Mouse (Mus musculus) ovary, postnatal 10 days (tissue): ENCODE measurements around the gene Krtap29-1.

Source experiments
- DNase-seq: peaks from one replicate; pipeline ENCODE4 v3.0.0; 2022; ENCODE audit warnings: low spot score

Krtap29-1 gene

GRCm38 (mm10) chr11:99978953-99979352 is at the start of gene Krtap29-1:
TSS of gene Krtap29-1 (minus strand) at chr11:99979053.
- no peak for DNase-seq

GRCm38 (mm10) chr11:100021438-100021837 is 42.6 kb upstream of the Krtap29-1 start:
- DNase-seq: no peak

GRCm38 (mm10) chr11:100019466-100019865 is 40.6 kb upstream of the Krtap29-1 start:
- no peak for DNase-seq

DNA sequence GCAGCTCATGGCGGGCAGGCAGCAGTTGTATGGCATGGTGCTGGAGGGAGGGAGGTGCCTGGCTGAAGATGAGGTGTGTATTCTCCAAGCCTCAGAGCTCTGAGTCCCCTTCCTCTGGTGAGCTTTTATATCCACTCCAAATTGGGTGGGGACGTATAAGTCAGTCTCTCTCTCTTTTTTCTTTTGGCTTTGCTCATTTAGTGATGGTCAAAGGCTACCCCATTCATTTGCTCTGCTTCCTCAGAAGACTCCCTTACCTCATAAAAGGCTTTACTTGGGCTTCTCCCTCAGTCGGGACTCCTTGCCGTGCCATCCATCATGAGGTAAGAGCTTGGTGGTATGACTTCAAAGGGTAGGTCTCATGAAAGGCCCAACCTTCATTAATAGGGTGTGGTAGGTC is 37.3 kb upstream of the Krtap29-1 start, which contains the start of gene Krt33a:
Gene Krt33a, minus strand, starts transcription at position 101 of the 400 bp plus-strand sequence.
- no peak for DNase-seq

DNA sequence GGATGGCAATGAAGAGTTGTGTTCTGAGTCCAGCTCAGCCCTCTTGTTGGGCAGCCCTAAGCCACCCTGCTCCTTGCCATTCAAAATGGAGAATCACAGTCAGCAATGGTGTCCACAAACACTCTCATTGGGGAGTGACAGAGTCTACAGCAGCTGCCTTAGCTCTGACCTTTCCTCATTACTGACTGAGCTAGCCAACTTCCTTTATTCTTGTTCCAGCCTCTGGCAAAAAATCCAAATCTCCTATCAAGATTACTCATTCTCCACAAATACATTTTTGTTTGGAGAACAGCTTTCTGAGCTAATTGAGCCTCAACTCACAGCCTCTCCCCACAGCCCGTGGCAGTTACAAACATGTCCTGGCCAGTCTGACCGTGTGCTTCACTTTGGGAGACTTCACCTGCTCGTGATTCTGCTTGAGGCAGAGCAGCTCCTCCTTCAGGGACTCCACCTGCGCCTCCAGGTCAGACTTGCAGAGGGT is 34.9 kb upstream of the Krtap29-1 start:
- DNase-seq: no peak

DNA sequence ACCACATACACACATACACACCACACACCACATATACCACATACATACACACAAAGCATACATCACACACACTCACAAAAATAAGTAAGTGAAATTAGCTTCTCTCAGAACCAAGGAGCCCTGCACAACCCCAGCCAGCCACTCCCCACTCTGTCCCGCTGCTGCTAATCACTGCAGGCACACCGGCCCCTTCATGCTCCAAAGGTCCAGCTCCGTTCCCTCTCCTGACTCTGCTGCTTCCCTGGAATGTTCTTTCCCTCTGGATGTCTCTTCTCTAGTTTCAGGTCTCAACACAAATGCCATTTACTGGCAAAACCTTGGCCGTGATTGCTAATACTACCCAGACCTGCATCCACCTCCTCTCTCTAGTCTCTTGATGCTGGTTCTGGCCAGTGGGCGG is 31.8 kb upstream of the Krtap29-1 start:
- DNase-seq: no peak

GRCm38 (mm10) chr11:100008336-100008735 is 29.5 kb upstream of the Krtap29-1 start:
- DNase-seq: no peak

DNA sequence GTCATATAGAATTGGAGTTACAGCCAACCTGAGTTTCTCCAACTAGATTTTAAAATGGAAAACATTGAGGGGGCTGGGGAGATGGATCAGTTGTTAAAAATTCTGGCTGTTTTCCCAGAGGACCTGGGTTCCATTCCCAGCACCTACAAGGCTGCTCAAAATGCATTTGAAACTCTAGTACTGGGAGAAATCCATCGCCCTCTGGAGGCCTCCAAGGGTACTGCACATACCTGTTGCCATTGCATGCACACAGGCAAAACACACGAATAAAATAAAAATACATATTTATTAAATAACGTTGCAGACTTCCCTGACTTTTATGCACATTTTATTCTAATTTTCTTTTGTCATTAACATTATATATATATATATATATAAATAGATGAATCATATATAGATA is 27.8 kb upstream of the Krtap29-1 start:
- no peak for DNase-seq

- no peak for DNase-seq
These were observed 27.1 kb upstream of the Krtap29-1 start for GRCm38 (mm10) chr11:100005905-100006304.

- no peak for DNase-seq
These were observed 26.0 kb upstream of the Krtap29-1 start for GRCm38 (mm10) chr11:100004846-100005245.

- DNase-seq: no peak
These were observed 20.2 kb upstream of the Krtap29-1 start for GRCm38 (mm10) chr11:99999091-99999490.

DNA sequence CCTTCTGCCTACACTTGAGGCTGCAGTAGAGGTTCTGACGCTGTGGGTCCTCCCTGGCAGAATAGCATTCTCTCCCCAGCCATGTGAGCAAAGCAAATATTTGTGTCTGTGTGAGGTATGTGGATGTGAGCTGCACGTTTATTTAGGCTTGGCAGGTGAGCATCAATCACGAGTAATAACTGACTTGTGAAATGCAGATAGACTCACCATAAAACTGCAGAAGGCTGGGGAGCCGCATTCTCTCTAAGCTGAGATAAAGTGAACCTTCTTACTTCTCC is 15.5 kb upstream of the Krtap29-1 start:
- DNase-seq: no peak

DNA sequence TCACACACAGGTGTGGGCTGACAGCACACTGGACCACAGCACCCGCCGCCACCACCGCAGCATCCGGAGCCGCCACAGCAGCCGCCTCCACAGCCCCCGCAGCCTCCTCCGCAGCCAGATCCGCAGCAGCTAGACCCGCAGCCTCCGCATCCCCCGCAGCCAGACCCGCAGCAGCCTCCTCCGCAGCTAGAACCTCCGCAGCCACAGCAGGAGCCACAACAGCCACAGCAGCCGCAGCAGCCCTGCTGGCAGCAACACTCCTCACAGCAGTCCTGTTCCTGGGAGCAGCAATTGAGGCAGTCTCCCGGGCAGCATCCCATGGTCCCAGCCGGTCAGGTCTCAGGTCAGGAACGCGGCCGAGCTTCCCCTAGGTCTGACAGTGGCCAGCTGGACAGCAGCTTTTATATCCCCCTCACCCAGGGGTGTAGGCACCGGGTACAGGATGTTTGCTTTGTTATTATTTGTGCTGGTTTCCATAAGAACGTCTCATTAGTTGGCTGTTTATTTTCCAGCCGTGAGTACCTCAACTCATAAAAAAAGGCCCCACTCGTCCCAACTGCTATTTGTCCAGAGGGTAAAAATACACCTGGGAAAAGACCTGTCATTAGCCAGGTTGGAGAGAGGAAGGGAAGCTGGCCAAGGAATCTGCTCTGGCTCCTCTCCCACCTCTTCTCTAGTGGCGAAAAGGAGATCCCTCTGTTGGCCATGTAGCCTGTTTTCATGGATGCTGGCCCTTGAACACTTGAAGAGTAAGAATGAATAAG is 14.9 kb upstream of the Krtap29-1 start, which contains the start of gene Krtap17-1:
Gene Krtap17-1, minus strand, starts transcription at position 375 of the 764 bp plus-strand sequence.
- DNase-seq: no peak

GRCm38 (mm10) chr11:99990571-99990970 is 11.7 kb upstream of the Krtap29-1 start:
- DNase-seq: no peak

GRCm38 (mm10) chr11:99989881-99990405 is 11.1 kb upstream of the Krtap29-1 start:
- DNase-seq: no peak

- no peak for DNase-seq
These were observed 9.7 kb upstream of the Krtap29-1 start for GRCm38 (mm10) chr11:99988530-99988929.

DNA sequence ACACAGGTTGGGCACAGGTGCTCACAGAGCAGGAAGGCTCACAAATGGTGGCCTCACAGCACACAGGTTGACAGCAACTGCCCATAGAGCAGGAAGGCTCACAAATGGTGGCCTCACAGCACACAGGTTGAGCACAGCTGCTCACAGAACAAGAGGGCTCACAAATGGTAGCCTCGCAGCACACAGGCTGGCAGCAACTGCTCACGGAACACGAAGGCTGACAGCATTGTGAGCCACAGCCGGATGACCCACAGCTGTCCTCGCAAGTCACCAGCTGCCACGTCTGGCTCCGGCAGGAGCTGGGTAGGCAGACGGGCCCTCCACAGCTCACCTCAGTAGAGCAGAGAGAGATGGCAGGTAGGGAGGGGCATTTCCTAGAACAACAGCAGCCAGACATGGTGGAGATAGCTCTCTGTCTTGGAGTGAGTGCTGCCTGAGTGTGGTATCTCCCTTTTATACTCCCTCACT is 7.4 kb upstream of the Krtap29-1 start, which contains the start of gene Krtap16-1:
Gene Krtap16-1, minus strand, starts transcription at position 418 of the 468 bp plus-strand sequence.
- DNase-seq: no peak

DNA sequence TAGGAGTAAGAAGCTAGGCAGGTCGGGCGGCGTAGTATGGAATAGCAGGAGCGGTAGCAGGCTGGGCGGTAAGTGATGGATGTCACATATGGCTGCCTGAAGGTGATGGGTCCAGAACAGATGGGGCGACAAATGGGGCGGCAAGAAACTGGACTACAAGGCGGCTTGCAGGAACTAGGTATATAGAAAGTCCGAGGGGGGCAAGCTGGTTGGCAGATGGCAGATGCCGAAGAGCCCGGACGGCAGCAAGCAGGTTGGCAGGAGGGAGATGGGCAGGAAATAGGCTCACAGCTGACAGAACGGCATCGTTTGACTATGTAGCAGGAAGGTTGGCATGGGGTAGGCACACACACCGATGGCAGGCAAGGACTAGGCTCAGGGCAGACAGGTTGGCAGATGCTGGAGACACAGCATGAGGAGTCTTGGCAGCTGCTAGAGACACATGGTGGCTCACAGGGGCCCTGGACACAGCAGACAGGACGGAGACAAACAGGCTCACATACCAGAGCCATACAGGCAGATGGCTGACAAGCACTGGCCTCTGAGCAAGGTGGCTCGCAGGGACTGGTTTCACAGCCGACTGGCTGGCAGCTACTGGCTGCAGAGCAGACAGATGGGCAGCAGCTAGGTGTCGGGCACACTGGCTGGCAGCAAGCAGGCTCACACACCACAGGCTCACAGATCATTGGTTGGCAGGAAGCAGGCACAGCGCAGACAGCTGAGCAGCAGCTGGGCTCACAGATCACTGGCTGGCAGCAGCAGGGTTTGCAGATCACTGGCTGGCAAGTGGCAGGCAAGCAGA is 6.6 kb upstream of the Krtap29-1 start:
- DNase-seq: no peak

GRCm38 (mm10) chr11:99983442-99983841 is 4.6 kb upstream of the Krtap29-1 start:
- DNase-seq: no peak

- no peak for DNase-seq
These were observed 3.9 kb upstream of the Krtap29-1 start for GRCm38 (mm10) chr11:99982731-99983130.

- no peak for DNase-seq
These were observed 12.9 kb downstream of the Krtap29-1 start for GRCm38 (mm10) chr11:99965961-99966360.

- DNase-seq: no peak
These were observed 14.6 kb downstream of the Krtap29-1 start for GRCm38 (mm10) chr11:99964213-99964612.

DNA sequence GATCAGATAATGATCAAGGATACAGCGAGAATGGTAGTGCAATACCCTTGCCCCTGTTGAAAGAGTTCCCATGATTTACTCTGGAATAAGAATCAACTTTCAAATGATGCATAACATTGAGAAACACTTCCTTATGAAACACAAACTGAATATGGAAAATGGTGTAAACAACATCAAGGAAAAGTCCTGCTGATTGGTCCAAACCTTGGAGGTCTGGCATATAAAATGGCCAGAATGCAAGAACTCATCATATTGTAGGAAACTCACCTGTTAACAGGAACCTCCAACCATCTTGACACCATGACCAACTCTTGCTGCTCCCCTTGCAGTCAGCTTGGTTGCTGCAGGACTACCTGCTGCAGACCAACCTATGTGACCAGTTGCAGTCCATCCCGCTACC is 30.7 kb downstream of the Krtap29-1 start, which contains the start of gene Krtap9-5:
Gene Krtap9-5, plus strand, starts transcription at position 301 of the 400 bp plus-strand sequence.
- no peak for DNase-seq
